Mouse (Mus musculus) cerebral cortex, adult 2 months (tissue): ENCODE measurements around the gene Vdac1.

Source experiments
- WGBS: fragments of 180-500 bp; shearing (Covaris S2); methylation state at CpG from one replicate; pipeline ENCODE4 v1.1.7; 2018; 5-methylcytosine and 5-hydroxymethylcytosine counted together

The Vdac1 gene

DNA sequence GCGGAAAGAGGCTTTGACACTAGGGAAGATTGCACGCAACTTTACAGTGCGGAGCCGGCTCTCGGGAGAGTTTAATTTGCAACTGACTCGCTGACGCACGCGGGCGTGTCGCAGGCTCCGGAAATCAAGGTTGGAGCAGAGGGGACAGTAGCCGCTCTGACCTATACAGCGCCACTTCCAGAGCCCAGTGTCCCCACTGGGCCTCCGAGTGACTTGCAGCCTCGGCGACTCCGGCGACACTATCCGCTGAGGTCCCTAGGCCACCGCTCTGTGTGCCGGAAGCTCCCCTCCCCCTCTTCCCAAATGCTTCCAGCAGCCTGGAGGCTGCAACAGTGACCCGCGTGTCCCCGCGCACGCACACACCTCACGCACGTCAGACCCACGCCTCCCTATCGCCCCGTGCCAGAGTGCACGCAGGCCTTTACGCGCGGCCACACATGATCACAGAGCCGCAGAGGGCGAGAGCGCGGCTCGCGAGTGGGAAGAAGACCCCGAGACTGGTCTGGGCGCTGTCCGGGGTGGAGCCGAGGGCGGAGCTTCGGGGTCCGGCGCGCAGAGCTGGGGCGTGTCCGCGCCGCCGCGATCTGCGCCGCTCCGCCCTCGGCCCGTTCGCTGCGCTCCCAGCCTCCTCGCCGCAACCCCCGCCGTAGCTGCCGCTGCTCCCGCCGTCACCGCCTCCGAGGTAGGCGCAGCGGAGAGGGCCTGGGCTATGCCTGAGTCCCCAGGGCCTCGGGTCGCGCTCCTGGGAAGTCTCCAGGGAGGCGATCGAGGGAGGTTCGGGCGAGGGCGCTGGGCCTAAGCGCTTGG is at the start of gene Vdac1:
Gene Vdac1 (plus strand): TSS at position 390 of the 807 bp plus-strand sequence.
- 1% methylated on average over 84 of the region's 84 CpGs for WGBS

DNA sequence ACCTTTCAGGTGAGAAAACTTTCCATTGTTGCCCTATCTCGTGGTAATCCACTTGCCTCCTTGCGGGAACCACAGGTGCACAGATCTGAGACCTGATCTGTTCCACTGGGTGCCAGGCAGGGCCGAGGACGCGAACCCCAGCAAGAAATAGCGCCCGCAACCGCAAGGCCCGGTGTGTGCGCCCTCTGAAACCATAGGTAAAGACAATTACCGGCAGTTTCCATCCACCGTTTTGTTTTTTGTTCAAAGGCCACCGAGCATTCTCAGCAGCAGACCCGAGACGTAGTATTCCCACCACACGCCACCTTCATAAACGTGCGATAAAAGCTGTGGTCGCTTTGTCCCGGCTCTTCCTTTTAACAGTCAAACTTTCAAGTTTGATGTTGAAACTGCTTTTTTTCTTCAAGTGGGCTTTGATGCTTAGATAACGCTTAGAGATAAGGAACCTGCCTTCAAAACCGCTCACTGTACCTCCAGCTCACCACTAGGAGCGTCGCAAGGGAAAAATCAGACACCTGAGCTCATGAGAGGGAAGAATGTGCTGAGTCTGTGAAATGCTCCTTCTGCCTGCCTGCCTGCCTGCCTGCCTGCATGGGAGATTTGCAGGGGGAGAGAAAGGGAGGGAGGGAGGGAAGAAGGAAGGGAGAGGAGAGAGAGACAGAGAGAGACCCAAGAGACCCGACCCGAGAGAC is 46.4 kb upstream of the Vdac1 start:
- WGBS: 38% methylated on average over 26 of the region's 26 CpGs

DNA sequence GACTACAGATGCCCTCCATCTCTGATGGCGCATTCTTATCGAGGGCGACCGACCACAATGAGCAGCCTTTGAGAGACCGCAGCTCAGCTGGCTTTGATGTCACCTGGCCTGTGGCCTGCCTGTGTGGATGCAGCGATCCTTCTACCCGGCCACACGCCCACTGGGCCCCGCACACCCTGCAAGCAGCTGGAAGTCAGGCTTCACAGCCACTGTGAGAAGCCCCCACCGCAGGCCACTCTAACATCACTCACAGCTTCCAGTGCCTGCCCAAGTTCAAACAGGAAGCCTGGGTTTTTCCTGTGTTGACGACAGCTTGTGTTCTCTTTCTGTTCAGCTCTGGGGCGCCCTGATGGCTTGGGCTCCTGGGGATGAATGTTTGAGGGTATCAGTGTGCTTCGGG is 42.2 kb upstream of the Vdac1 start:
- 70% methylated on average over 13 of the region's 13 CpGs for WGBS

DNA sequence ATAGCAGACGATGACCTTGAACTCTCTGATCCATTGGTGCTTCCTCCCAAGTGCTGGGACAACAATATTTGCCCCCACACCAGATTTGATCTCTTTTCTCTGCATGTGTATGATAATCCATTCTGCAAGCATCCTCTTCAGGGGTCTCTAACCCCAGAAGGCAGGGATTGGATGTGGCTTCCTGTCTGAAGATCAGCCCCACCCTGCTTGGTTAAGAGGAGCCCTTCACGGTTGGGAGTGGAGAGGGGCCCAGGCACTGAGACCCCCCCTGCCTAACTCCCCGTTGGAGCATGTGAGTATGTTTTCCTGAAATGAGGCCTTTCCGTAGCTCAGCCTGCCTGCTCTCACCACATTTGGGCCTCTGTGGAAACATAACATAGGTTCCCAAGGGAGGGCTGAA is 41.0 kb upstream of the Vdac1 start:
- WGBS: 88% methylated on average over 4 of the region's 4 CpGs

DNA sequence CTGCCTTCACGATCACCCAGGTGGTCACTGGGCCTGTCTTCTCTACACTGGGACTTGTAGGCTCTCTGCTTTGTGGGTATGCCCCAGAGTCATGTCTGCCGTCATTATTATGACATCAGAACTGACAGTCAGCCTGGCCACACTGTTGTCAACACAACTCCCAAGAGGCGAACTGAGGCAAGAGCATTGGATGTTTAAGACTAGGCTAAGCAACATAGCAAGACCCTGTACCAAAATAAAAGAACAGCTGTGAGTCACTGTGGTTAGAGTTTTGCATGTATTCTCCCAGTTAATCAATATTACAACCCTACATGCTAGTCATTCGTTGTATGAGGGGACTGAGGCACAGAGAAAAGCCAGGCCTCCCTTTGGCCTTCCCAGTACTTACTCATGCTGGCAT is 40.1 kb upstream of the Vdac1 start:
- 95% methylated on average over 4 of the region's 4 CpGs for WGBS

DNA sequence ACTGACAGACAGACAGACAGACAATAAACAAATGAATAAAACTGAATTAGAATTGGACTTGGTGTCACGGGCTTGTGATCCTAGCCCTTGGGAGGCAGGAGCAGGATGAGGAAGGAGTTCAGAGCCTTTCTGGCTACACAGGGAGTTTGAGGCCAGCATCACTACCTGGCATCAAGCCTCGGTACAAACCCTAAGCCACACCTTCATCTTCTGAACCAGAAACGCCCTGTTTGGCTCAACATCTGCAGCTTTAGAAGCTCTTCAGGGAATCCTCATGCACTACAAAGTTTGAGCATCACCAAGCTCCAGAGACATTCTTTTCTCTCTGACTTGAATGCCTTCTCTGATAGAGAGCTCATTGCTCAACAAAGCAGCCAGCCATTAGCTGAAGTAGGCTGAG is 39.1 kb upstream of the Vdac1 start:
- WGBS: 68% methylated on average over 3 of the region's 3 CpGs

DNA sequence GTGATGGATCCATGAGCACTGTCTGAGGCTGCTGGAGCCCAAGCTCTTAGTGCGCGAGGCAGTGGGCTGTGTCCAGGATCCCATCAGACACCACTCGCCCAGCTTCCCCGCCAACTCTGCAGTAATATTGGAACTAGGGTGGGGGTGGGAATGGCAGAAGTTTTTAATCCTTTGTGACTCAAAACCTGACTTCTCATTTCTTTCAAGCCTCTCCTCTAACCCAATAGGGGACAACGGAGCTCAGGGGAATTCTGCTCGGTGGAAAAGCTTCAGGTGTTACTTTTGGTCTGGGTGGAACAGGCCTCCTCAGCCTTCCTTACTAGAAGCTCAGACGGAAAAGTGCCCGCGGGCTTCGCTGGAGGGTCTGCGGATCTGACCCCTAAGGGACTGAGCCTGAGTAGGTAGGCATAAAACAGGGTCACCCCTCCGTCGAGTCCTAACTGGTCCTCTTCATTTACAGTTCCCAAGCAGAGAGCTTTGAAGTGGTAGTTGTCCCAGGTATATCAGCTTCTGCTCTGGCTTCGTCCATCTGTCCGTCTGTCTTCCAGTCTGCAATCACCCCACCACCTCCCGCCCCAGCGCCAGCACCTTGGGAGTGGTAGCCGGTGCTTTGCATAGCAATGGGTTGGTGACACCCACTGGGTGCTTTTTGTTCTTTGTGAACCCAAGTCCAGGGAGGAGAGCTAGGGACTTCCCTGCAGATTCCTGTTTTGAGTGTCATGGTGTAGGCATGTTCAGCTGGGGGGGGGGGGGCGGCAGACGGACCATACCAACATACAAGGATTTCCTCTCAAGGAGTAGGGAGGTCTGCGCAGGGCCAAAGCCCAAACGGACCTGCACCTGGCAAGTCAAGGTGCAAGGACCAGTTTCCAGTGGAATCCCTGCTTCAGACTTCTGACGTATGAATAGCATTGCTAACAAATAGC is 36.0 kb upstream of the Vdac1 start:
- 76% methylated on average over 23 of the region's 23 CpGs for WGBS

DNA sequence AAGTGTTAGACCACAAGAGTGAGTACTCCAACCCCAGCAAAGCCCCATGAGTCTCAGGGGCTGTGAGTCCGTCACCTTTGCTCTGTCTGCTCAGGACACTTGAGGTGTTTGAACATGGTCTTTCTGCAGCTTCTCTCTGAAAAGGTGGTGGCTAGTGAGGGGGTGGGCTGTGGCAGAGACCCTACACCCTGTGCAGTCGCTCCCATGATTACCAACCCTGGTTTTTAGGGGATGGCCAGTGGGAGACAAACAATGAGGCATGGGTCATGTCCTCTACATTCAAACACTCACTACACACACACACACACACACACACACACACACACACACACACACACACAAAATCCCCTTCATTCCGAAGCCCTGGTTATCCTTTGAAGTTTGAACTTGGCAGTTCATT is 33.3 kb upstream of the Vdac1 start:
- 73% methylated on average over 3 of the region's 3 CpGs for WGBS

DNA sequence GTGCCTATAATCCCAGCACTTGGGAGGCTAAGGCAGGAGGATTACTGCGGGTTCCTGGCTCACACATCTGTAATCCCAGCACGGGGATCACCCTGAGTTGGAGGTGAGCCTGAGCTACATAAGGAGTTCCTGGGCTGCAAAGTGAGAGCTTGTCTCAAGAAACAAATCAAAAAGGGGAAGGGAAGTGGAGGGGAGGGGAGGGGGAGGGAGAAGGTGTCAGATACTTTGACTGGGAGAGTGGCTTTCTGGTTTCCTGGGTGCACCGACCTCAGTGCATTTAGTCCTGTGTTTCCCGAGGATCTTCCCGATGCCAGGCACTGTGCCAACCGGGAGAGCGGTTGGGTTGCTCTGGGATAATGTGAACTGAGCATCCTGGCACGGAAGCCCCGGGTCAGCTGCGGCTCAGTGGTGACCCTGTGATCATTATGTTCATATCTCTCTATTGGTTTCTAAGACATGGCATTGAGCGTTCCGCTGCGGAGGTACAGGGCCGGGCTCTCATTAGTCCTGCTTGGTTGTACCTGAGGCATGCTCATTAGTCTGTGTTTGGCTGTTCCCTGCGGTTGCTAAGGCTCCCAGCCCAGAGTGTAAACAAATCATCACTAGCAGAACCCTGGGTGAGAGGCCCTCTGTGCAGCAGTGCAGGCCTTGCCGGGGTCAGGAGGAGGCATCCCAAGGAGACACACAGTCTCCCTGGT is 28.1 kb upstream of the Vdac1 start:
- WGBS: 37% methylated on average over 16 of the region's 16 CpGs

DNA sequence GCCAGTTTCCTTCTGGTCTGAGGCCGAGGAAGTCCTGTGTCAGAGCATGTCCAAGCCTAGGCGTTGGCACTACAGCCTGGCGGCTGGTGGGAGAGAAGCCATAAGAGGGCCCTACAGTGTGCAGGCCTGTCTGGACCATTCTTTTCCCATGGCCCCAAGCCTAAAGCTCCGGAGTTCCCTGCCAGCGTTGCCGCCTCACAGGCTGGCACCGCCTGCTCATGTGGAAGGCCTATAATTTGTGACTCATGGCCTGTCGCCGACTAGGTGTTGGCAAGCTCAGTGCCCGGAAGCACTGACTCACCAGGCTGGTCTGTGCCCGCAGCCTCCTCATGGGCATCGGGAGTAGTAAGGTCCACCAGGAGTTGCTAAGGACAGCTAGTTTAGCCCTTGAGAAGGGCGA is 27.0 kb upstream of the Vdac1 start:
- 47% methylated on average over 13 of the region's 13 CpGs for WGBS

DNA sequence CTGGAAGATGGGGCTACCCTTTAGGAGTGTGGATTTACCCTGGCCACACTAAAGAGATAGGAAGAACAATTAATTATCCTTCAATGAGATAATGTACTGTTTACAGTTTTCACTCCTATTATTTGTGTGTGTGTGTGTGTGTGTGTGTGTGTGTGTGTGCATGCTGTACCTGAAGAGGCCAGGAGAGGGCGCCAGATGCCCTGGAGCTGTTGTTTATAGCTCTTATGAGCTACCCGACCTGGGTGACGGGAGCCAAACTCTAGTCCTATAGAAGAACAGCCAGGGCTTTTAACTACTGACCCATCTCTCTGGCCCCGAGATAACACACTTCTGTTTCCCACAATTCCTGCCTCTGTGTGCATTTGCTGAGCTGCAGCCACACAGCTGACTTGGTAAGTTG is 25.4 kb upstream of the Vdac1 start:
- WGBS: 82% methylated on average over 4 of the region's 4 CpGs

DNA sequence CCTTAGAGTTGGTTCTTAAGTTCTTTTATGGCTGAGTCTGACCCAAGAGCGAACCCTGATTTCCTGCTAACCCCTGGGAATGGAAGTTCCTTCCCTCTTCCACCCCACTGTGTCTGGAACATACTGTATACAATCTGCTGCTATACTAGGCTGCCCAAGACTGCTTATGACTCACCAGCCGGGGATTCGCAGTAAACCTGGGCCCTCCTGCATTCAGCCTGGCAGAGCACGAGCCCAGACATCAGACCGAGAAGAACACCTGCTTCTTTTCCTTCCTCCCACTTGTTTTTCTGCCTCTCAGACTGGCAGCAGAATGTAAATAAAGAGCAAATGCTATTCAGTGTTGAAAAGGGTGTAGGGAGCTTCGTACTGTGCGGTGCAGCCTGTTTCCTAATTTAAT is 24.7 kb upstream of the Vdac1 start:
- 36% methylated on average over 7 of the region's 7 CpGs for WGBS

DNA sequence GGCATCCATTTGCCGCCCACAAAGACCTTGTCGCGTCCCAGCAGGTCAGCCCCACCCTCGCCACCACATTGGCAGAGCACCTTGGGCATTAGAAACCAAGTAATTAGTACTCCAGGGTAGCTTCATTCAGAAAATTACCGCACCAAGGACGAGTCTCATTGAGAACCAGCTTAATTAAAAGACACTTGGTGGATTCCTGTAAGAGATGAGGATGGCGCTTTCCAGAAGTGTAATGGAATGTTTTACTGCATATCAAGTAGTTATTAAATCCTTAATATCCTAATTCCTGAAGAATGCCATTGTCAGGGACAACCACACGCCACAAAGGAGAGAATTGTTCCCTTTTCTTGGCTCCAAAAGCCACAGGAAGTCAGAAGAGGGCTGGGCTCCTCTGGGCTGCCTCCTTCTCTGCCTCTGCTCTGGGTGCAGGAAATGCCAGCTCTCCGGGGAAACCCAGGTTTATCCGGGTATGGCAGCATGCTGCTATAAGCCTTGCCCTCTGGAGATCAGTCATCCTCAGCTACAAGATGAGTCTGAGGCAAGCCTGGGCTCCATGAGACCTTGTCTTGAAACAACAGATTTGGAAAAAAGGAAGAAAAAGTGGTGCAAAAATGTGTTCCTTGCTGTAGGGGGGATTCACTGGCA is 22.9 kb upstream of the Vdac1 start:
- 67% methylated on average over 10 of the region's 10 CpGs for WGBS

DNA sequence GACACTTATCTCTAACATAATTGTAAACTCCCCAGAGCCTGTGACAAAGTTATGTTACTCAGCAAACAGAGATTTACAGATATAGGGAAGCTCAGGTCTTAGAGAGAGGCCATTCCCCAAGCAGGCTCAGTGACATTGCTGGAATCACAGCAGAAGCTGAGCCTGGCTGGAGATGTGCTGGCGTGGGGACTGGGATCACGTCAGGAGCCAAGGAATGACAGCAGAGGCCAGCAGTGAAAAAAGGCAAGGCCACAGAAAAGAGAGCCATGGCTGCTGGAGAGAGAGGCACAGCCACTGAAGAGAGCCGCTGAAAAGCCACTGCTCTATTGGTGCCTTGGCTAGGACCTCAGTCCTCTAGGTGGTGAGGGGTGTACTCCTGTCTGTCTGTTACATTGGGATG is 22.3 kb upstream of the Vdac1 start:
- WGBS: 74% methylated on average over 3 of the region's 3 CpGs

DNA sequence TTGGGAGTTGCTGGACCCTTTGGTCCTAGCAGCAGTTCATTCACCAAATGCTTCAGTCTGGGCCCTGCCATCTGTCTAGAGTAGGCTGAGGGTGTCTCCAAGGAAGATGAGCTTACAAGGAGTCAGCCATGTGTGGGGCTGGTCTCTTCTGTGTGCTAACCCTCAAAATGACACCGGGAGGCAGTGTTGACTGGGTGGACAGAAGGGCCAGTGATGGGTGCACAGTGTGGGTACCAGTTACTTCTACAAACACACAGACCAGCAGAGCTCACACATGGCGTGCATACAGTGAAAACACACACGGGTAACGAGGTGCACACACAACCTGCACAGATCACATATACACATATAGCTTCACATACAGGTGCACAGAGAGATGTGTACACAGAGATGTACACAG is 21.6 kb upstream of the Vdac1 start:
- 92% methylated on average over 4 of the region's 4 CpGs for WGBS

DNA sequence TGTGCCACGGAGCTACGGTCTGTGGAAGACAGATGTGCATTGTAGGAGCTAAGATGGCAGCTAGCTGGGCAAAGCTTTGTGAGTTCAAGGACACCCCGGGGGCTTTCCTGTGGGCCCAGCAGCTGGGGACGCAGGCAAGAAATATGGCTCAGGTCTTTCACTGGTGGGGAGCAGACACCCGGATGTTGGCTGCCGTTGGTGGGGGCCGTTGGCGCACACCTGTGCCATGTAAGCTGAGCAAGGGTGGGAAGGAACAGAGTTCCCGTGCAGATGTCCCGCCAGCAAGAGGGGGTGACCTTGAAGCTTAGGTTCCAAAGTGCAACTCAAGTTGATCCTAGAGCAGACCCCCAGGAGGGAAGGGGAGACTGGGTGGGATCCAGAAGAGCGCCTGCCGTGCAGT is 21.1 kb upstream of the Vdac1 start:
- WGBS: 94% methylated on average over 12 of the region's 12 CpGs

DNA sequence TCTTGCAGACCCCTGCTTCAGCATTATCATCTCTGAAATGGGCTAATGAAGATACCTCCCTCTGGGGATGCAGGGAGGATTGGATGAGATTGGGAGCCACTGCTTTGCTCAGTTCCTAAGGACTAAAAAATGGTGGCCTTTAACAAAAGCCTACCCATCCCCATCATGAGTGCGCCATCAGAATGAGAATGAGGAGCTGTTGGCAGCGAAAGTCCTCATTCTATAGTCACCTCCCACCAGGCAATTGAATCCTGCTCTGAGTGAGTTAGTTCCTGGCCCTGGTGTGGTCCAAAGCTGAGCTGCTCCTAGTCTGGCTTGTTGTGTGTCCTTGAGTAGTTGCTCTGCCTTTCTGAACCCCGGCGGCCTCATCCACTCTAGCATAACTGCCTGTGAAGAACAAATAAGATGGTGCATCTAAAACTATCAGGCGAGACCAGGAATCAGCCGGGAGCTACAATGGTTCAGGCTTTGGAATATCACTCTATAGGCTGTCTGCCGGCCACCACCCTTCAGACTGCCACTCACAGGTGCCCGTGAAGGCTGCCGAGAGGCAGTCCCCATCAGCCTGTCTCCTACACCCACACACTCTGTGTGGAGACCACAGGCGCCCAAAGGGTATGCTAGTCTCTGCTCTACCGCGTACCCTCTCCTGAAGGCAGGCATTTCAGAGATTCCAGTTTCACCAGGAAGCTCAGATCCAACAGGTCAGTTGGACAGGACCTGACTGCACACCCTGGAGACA is 20.4 kb upstream of the Vdac1 start:
- WGBS: 90% methylated on average over 12 of the region's 12 CpGs

DNA sequence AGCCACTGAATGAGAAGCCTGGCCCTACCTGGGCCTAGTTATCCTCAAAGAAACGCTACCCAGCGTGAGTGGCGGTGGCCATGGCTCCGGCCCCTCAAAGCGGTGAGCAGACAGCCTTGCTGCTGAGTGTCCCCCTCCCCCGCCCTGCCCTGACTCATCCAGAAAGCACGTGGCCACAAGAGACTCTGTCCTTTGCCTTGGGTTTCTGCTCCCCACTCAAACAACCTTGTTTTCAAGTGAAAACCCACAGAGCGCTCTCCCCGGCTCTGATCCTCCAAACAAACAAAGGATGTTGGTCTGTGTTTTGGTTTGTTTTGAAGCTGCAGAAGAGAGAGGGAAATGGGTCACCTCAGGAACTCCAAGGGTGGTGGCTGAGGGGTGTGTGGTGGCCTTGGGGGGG is 19.7 kb upstream of the Vdac1 start:
- 60% methylated on average over 9 of the region's 9 CpGs for WGBS

DNA sequence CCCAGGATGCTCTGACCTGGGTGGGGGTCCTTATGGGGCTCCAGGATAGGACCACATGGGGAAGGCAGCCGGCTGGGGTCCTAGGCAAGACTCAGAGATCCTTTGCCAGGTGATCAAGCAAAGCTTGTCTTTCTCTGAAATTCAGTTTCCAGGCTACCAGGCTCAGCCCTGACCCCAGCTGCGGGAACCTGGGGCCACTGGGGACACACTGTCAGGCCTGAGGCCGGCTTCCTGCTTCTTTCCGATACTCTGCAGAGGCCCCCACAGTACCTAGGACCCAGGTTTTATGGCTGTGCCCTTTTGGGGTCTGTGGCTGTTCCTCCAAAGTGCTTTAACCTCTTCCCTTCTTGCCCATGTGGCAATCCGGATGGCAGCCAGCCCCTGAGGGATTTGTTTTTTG is 19.2 kb upstream of the Vdac1 start:
- WGBS: 82% methylated on average over 5 of the region's 5 CpGs

DNA sequence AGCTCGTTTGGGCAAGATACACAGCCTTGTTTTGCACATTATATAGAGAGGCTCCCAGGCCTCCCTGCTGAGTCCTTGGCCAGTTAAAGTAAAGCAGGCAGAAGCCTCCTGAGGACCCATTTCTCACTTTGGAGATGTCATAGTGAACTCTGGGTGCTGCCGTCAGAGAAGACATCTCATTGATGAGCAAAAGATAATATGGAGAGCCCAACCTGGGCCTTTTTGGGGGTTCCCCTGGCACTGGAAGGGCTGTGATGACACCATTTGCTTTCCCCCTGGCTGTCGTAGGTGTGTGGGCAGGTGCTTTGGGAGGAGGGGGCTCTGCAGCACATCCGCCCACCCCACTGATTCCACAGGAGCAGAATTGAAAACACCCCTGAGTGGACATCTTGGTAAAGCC is 18.4 kb upstream of the Vdac1 start:
- 85% methylated on average over 4 of the region's 4 CpGs for WGBS

DNA sequence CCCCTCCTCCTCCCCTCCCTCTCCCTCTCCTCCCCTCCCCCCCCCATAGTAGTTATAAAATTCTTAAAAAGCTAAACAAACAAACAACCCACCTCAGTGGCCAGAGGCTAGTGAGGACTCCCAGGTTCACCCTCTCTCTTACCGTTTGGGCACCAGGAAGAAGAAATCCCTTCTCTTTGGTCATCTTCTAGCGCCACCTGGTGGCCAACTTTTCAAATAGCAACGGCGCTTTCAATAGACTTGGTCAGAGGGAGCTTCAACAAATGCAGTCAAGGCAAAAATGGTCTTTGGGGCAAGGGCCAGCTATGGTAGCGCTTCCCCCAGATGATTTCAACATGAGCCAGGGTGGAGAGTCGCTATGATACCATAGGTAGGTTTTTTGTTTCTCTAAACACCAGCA is 17.5 kb upstream of the Vdac1 start:
- WGBS: 2% methylated on average over 6 of the region's 6 CpGs
